Mouse (Mus musculus) cerebellum, adult 2 months (tissue): ENCODE measurements around the gene Apol10b. TPM values are rescaled to one million over a fixed set of nuclear protein-coding genes. Genes with fewer than 3 reads are reported as not detected.

Experiments
- polyA plus RNA-seq: library from polyadenylated mRNA; depleted of rRNA; stranded (reverse); fragments of >200 nt; gene quantifications from 2 replicates; pipeline ENCODE4 v1.2.3, GENCODE M21; 2012; rRNA removed

The Apol10b gene
- polyA plus RNA-seq, 1 experiment, result 0.31 TPM

Other genes starting within 250 kb of the Apol10b start
- 0.06 and 0.07 TPM in 2 replicates for gene Apol7a, start 197.0 kb downstream of the Apol10b start, polyA plus RNA-seq
- gene Apol9a, start 185.0 kb downstream of the Apol10b start, polyA plus RNA-seq, result 0.59 and 1.0 TPM in 2 replicates
- gene Apol7b, start 148.6 kb downstream of the Apol10b start, polyA plus RNA-seq, result 0.13 TPM in 1 of 2 replicates, not detected in the other
- not detected in 2 replicates for gene Apol10a, start 119.1 kb downstream of the Apol10b start, polyA plus RNA-seq
- gene Apol11a, start 87.9 kb downstream of the Apol10b start, polyA plus RNA-seq, result not detected in 2 replicates
- gene Apol7c, start 62.8 kb downstream of the Apol10b start, polyA plus RNA-seq, result not detected in 2 replicates
- gene 1700025B11Rik, start 34.2 kb downstream of the Apol10b start, polyA plus RNA-seq, result not detected in 2 replicates
- not detected in 2 replicates for gene Gm36245, start 3.1 kb upstream of the Apol10b start, polyA plus RNA-seq
- gene Apol11b, start 47.2 kb upstream of the Apol10b start, polyA plus RNA-seq, result 0.13 TPM in 1 of 2 replicates, not detected in the other
- gene Apol7e, start 102.7 kb upstream of the Apol10b start, polyA plus RNA-seq, result not detected in 2 replicates
- gene Apol9b, start 132.9 kb upstream of the Apol10b start, polyA plus RNA-seq, result 0.35 and 0.41 TPM in 2 replicates
- gene Apol8, start 160.9 kb upstream of the Apol10b start, polyA plus RNA-seq, result 6.9 and 8.2 TPM in 2 replicates
- 44.2 and 45.2 TPM in 2 replicates for gene Myh9, start 246.1 kb upstream of the Apol10b start, polyA plus RNA-seq